Mouse (Mus musculus) MEL (cell line): ENCODE results near the gene Bcl6b. TPM values are rescaled to one million over a fixed set of nuclear protein-coding genes. Genes with fewer than 3 reads are reported as not detected.

ENCODE experiments used
- DNase-seq: peaks from one replicate; pipeline ENCODE4 v3.0.0; 2011; ENCODE audit warnings: low read depth, low spot score
- H3K27ac ChIP-seq: 2 replicates; pipeline ENCODE4 v1.5.1; 2012; ENCODE audit warnings: low read depth, mild to moderate bottlenecking, control low read depth, low read length, moderate library complexity; ENCODE audit not compliant: control insufficient read depth
- H3K27me3 ChIP-seq, 2 experiments: fragments of 150-350 bp in 1 of 2; sonication (generic) in 1 of 2; 2 replicates each; pipeline ENCODE4 v1.6.1; 2012; ENCODE audit warnings: low read length in 2 of 2, mild to moderate bottlenecking in 2 of 2, improper control_type of control experiment in 1 of 2, moderate library complexity in 1 of 2; ENCODE audit not compliant: insufficient read depth in 2 of 2, control insufficient read depth in 1 of 2
- H3K36me3 ChIP-seq, 2 experiments: 2 replicates each; pipeline ENCODE4 v1.6.1; 2012 to 2014; ENCODE audit warnings: low read length in 2 of 2, improper control_type of control experiment in 1 of 2, inconsistent platforms in 1 of 2, mild to moderate bottlenecking in 1 of 2; ENCODE audit not compliant: insufficient read depth in 2 of 2, control insufficient read depth in 1 of 2
- H3K4me1 ChIP-seq, 2 experiments: fragments of 150-350 bp in 1 of 2; sonication (generic) in 1 of 2; 2 replicates each; pipeline ENCODE4 v1.6.1; 2012; ENCODE audit warnings: low read length in 2 of 2, improper control_type of control experiment in 1 of 2, mild to moderate bottlenecking in 1 of 2; ENCODE audit not compliant: insufficient read depth in 2 of 2, control insufficient read depth in 1 of 2
- H3K4me3 ChIP-seq, 2 experiments: fragments of 150-350 bp in 1 of 2; sonication (generic) in 1 of 2; 2 replicates each; pipeline ENCODE4 v1.5.1; 2012; ENCODE audit warnings: low read depth in 2 of 2, low read length in 2 of 2, mild to moderate bottlenecking in 2 of 2, moderate library complexity in 2 of 2, control low read depth in 1 of 2, improper control_type of control experiment in 1 of 2; ENCODE audit not compliant: control insufficient read depth in 1 of 2, insufficient read depth in 1 of 2
- H3K79me2 ChIP-seq: 2 replicates; pipeline ENCODE4 v1.6.1; 2012; ENCODE audit warnings: mild to moderate bottlenecking, low read length, moderate library complexity; ENCODE audit not compliant: control insufficient read depth, poor library complexity, insufficient read depth
- H3K9ac ChIP-seq: 2 replicates; pipeline ENCODE4 v1.6.1; 2012; ENCODE audit warnings: low read depth, mild to moderate bottlenecking, control low read depth, low read length, moderate library complexity; ENCODE audit not compliant: control insufficient read depth, poor library complexity, severe bottlenecking
- H3K9me3 ChIP-seq: fragments of 150-350 bp; sonication (generic); replicated peaks from 2 replicates; pipeline ENCODE4 v1.6.1; 2012; ENCODE audit warnings: mild to moderate bottlenecking, low read length, improper control_type of control experiment, moderate library complexity; ENCODE audit not compliant: insufficient read depth
- CTCF ChIP-seq, 3 experiments: IDR thresholded peaks in 2 of 3; conservative IDR thresholded peaks in 1 of 3; 2 replicates each; pipeline ENCODE4 v1.5.1; 2011 to 2012; ENCODE audit warnings: low read length in 3 of 3, low read depth in 2 of 3, mild to moderate bottlenecking in 2 of 3, improper control_type of control experiment in 1 of 3, inconsistent platforms in 1 of 3, mixed read lengths in 1 of 3, moderate library complexity in 1 of 3; ENCODE audit not compliant: control insufficient read depth in 1 of 3, insufficient read depth in 1 of 3, poor library complexity in 1 of 3, severe bottlenecking in 1 of 3
- JUND ChIP-seq: IDR thresholded peaks from 2 replicates; pipeline ENCODE4 v1.6.1; 2011; ENCODE audit warnings: low read depth, mild to moderate bottlenecking, improper control_type of control experiment, low read length
- NELFE ChIP-seq: IDR thresholded peaks from 2 replicates; pipeline ENCODE4 v1.6.1; 2011; ENCODE audit warnings: low read depth, low read length, improper control_type of control experiment
- NRF1 ChIP-seq: IDR thresholded peaks from 2 replicates; pipeline ENCODE4 v1.6.1; 2014; ENCODE audit warnings: low read depth, mild to moderate bottlenecking, inconsistent platforms, low read length, improper control_type of control experiment, moderate library complexity; ENCODE audit not compliant: poor library complexity, insufficient read depth, severe bottlenecking
- POLR2AphosphoS5 ChIP-seq: IDR thresholded peaks from 2 replicates; pipeline ENCODE4 v1.6.1; 2012; ENCODE audit warnings: low read depth, borderline replicate concordance, mild to moderate bottlenecking, inconsistent platforms, low read length, moderate library complexity, mixed read lengths
- RAD21 ChIP-seq: IDR thresholded peaks from 2 replicates; pipeline ENCODE4 v1.6.1; 2011; ENCODE audit warnings: mild to moderate bottlenecking, low read depth, low read length, improper control_type of control experiment
- SMC3 ChIP-seq: IDR thresholded peaks from 2 replicates; pipeline ENCODE4 v1.6.1; 2011; ENCODE audit warnings: low read depth, low read length, improper control_type of control experiment
- TCF12 ChIP-seq: IDR thresholded peaks from 2 replicates; pipeline ENCODE4 v1.6.1; 2014; ENCODE audit warnings: low read depth, mild to moderate bottlenecking, inconsistent platforms, low read length, improper control_type of control experiment, moderate library complexity
- ZC3H11A ChIP-seq: IDR thresholded peaks from 2 replicates; pipeline ENCODE4 v1.6.1; 2012; ENCODE audit warnings: low read depth, mild to moderate bottlenecking, inconsistent platforms, low read length, improper control_type of control experiment
- ZMIZ1 ChIP-seq: IDR thresholded peaks from 2 replicates; pipeline ENCODE4 v1.6.1; 2012; ENCODE audit warnings: low read depth, mild to moderate bottlenecking, inconsistent platforms, low read length, improper control_type of control experiment, moderate library complexity
- polyA plus RNA-seq, 2 experiments: library from polyadenylated mRNA; stranded (reverse) in 1 of 2; unstranded in 1 of 2; fragments of >175 nt in 1 of 2; fragments of >200 nt in 1 of 2; gene quantifications; 2 replicates each; pipeline versions ENCODE4 v1.2.1 to v1.2.4; 2012; ENCODE audit warnings: low replicate concordance in 2 of 2, low read depth in 1 of 2; ENCODE audit not compliant: insufficient read length in 2 of 2, insufficient read depth in 1 of 2, missing spikeins in 1 of 2
- total RNA-seq: library from RNA; depleted of rRNA; stranded (reverse); fragments of 300-350 nt; gene quantifications from 2 replicates; pipeline ENCODE4 v1.2.3, GENCODE M21; 2012

Gene Bcl6b
- total and polyA plus RNA-seq, 3 experiments = not detected

DNA sequence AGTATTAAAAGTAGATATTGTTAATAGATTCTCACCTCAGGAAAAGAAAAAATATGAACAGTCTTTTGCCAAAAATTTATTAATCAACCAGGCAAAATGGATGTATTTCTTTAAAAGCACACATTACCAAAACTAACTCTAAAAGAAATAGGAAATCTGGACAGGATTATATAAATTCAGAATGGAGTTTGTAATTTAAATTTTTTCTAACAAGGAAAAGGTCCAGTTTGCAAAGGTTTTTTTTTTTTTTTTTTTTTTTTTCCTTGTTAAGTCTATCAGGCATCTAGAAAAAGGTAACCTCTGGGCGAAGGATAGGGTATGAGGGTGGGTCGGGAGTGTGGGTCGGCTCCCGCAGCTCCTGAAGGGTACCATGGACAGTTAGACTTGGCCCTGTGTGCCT is 49.1 kb downstream of the Bcl6b start:
- Histone ChIP-seq H3K4me3 (no peak overlapping the region), H3K79me2 (no peaks in the 10 kb centered on the region), H3K9me3 (no peaks in the 10 kb centered on the region), H3K27ac (no peak overlapping the region), H3K27me3 (no peaks in the 10 kb centered on the region), H3K9ac (no peak overlapping the region), H3K36me3 (0 out of 4 replicates have a peak, but pooled peaks cover 0 to 2% of the 10 kb centered on the region in 2 experiments), H3K4me1 (no peaks in the 10 kb centered on the region)
- no peak for DNase-seq
- TF ChIP-seq SMC3 (no peak), JUND (no peak), NELFE (no peak), NRF1 (no peak), TCF12 (no peak), POLR2AphosphoS5 (no peak), ZC3H11A (no peak)

DNA sequence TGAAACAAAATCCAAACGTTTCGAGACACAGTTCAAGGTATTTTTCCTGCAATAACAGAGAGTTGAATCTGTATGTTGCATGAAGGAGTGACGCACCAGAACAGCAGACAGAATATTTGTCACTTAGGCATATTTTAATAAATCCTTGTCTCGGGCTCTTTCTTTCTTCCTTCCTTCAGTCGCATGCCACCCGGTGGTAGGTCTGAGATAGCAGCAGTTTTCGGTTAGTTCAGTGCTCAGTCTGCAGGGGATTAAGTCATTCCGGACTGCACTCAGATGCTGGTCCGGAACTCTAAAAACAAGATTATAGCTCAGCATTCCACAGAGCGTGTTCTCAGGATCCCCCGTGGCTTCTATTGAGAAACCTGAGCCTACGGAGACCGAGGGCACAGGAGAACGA is 50.2 kb downstream of the Bcl6b start:
- no peak overlapping the region for H3K9ac ChIP-seq
- no peaks in the 10 kb centered on the region for H3K9me3 ChIP-seq
- H3K36me3 ChIP-seq = no peaks in the 10 kb centered on the region
- DNase-seq = peak; percentile 65
- H3K4me1 ChIP-seq = no peaks in the 10 kb centered on the region
- no peak overlapping the region for H3K27ac ChIP-seq
- TF ChIP-seq SMC3 = peak; percentile 74
- peak; percentile 43 for TF ChIP-seq RAD21
- TF ChIP-seq CTCF (IDR thresholded peaks at IDR 0.05 in 2 of 3, conservative IDR thresholded peaks at IDR 0.05 in 1 of 3; ENCODE audit: control insufficient read depth in 1 of 3, insufficient read depth in 1 of 3, low read depth in 2 of 3, low read length in 3 of 3, poor library complexity in 1 of 3, severe bottlenecking in 1 of 3) = peak; percentile 24 to 68 (median 55); a peak in 5 of 6 replicates
- TF ChIP-seq ZC3H11A = no peak
- H3K4me3 ChIP-seq = no peak overlapping the region
- H3K79me2 ChIP-seq = no peaks in the 10 kb centered on the region
- no peaks in the 10 kb centered on the region for H3K27me3 ChIP-seq

GRCm38 (mm10) chr11:70178756-70179155 is 50.8 kb downstream of the Bcl6b start:
- no peak overlapping the region for H3K4me3 ChIP-seq
- DNase-seq = no peak
- no peaks in the 10 kb centered on the region for H3K9me3 ChIP-seq
- no peak for TF ChIP-seq ZMIZ1
- no peaks in the 10 kb centered on the region for H3K36me3 ChIP-seq
- H3K79me2 ChIP-seq = no peaks in the 10 kb centered on the region
- no peak overlapping the region for H3K9ac ChIP-seq
- no peak overlapping the region for H3K27ac ChIP-seq
- no peaks in the 10 kb centered on the region for H3K4me1 ChIP-seq
- no peaks in the 10 kb centered on the region for H3K27me3 ChIP-seq
